11 mouse cellular contexts compared by ENCODE assay signal in the genomic region with DNA sequence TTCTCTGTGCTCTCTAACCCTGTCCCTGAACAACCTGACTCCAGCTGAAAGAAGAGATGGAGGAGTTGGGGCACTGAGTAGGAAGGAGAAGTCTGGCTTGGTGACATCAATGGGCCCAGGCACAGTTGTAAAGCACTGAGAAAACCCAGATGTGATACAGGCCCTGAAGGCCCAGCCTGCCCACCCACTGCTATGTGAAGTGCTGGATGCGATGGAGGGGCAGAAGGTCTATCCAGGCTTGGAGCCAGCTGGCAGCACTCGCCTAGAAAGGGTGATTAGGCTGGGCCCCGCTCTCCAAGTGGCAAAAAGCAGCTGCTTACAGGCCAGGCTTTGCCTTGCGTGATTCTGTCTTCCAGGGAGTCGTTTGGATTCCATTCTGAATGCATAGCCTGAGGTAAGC. TPM values are rescaled to one million over a fixed set of nuclear protein-coding genes. Genes with fewer than 3 reads are reported as not detected.
DNase-seq lines count a peak whose midpoint lies in the region; ATAC-seq and TF ChIP-seq lines count a peak whose summit lies in the region.
"Had no signal": no experiment of that assay in that cellular context is flagged by ENCODE, and none has a peak within 500 bp of the region (broad histone marks: within the 10 kb centered on the region; RNA-seq: fewer than 3 reads in every experiment).

No protein-coding gene starts in this region.

- DNase-seq in heart, postnatal 10 days: peak; percentile 35 to 39
- DNase-seq in heart, adult 11 months: no peak
- peak; percentile 39 for DNase-seq in limb, embryonic 14.5 days (ENCODE audit: low spot score)
- no peak for DNase-seq in limb, embryonic 10.5 days (ENCODE audit: low spot score)
- DNase-seq in urinary bladder, postnatal 14 days (ENCODE audit: low spot score): peak; percentile 15
- no peak for DNase-seq in urinary bladder, postnatal 36 days (ENCODE audit: low spot score in 2 of 2)
- DNase-seq in urinary bladder, adult 18-20 months (ENCODE audit: low spot score in 2 of 2): no peak
- DNase-seq: embryo, embryonic 11 days; kidney, postnatal 36 days; thymus, adult 2 months had no signal

- no peak overlapping the region for H3K9ac ChIP-seq in limb, embryonic 14.5 days (ENCODE audit: low read depth, low read length, severe bottlenecking)

- no peak for TF ChIP-seq POLR2A in limb, embryonic 14.5 days (IDR thresholded peaks at IDR 0.05; ENCODE audit: borderline replicate concordance, extremely low read depth, insufficient read depth, insufficient read length)

- intact Hi-C loops in heart, postnatal 10 days (cut with DNase I): no loop called here

- no peak overlapping the region for H3K4me3 ChIP-seq in limb, embryonic 14.5 days (replicated peaks; ENCODE audit: low read length)
- H3K4me3 ChIP-seq in limb, embryonic 10.5 days: no peak overlapping the region
- H3K4me3 ChIP-seq: heart, embryonic 10.5 days had no signal

- H3K27me3 ChIP-seq in limb, embryonic 14.5 days (ENCODE audit: control insufficient read depth, insufficient read depth, low read length): no peaks in the 10 kb centered on the region
- H3K27me3 ChIP-seq in limb, embryonic 10.5 days (ENCODE audit: low read depth, poor library complexity, severe bottlenecking): no peaks in the 10 kb centered on the region

- peak; percentile 41; the same call in 1 of the 2 replicates for ATAC-seq in limb, embryonic 14.5 days (ENCODE audit: low FRiP score, low read depth)

- H3K4me1 ChIP-seq in limb, embryonic 14.5 days (ENCODE audit: control insufficient read depth, insufficient read depth, low read length): peaks cover 7% of the 10 kb centered on the region
- no peaks in the 10 kb centered on the region for H3K4me1 ChIP-seq in limb, embryonic 10.5 days
- H3K4me1 ChIP-seq: heart, embryonic 10.5 days had no signal

- no peak overlapping the region for H3K4me2 ChIP-seq in limb, embryonic 14.5 days (replicated peaks; ENCODE audit: low read depth, low read length, severe bottlenecking)

- no peaks in the 10 kb centered on the region for H3K9me3 ChIP-seq in limb, embryonic 14.5 days (ENCODE audit: control insufficient read depth, low read length)
- H3K9me3 ChIP-seq in limb, embryonic 10.5 days (replicated peaks): no peaks in the 10 kb centered on the region
- H3K9me3 ChIP-seq: heart, embryonic 10.5 days had no signal

- WGBS in limb, embryonic 14.5 days: 44% methylated on average over 5 of the region's 5 CpGs
- 85% methylated on average over 5 of the region's 5 CpGs for WGBS in limb, embryonic 10.5 days

- no peak overlapping the region for H3K27ac ChIP-seq in limb, embryonic 14.5 days (replicated peaks; ENCODE audit: low read depth, low read length)
- no peak overlapping the region for H3K27ac ChIP-seq in limb, embryonic 10.5 days
- H3K27ac ChIP-seq: heart, embryonic 10.5 days had no signal

- H3K36me3 ChIP-seq in limb, embryonic 14.5 days (ENCODE audit: control insufficient read depth, insufficient read depth, low read length): no peaks in the 10 kb centered on the region
- no peaks in the 10 kb centered on the region for H3K36me3 ChIP-seq in limb, embryonic 10.5 days
- H3K36me3 ChIP-seq: heart, embryonic 10.5 days had no signal

RNA-seq across cellular contexts. Expression of gene Rasd2, which starts 44.4 kb away (rescaled TPM):
- 1 to 10 TPM; 2.4 to 3.5 TPM for total RNA-seq in heart, postnatal 10 days (2021)
- polyA plus RNA-seq in limb, embryonic 14.5 days (2012; rRNA removed): 0.29 and 0.40 TPM in 2 replicates
- 0.07 and 0.08 TPM in 2 replicates for polyA plus RNA-seq in limb, embryonic 14.5 days (2014; fragmentation: Nextera tagmentation; extraction: Ambion mirVana)
- 0.05 and 0.35 TPM in 2 replicates for polyA plus RNA-seq in limb, embryonic 10.5 days (2016; fragmentation: Nextera tagmentation; extraction: Ambion mirVana)

RNA-seq across cellular contexts. Expression of gene Mcm5, which starts 60.0 kb away (rescaled TPM):
- total RNA-seq in heart, postnatal 10 days (2021): 10 to 100 TPM; 23.1 to 31.7 TPM
- 157 and 159 TPM in 2 replicates for polyA plus RNA-seq in limb, embryonic 14.5 days (2012; rRNA removed)
- polyA plus RNA-seq in limb, embryonic 14.5 days (2014; fragmentation: Nextera tagmentation; extraction: Ambion mirVana): 125 and 127 TPM in 2 replicates
- polyA plus RNA-seq in limb, embryonic 10.5 days (2016; fragmentation: Nextera tagmentation; extraction: Ambion mirVana): 364 and 378 TPM in 2 replicates

Comparison
In these comparisons a context has a peak if more than half of its experiments do, and no peak if none do; other contexts are left out.
1. DNase-seq: peak in heart, postnatal 10 days (2 of 2), limb, embryonic 14.5 days (single experiment) and urinary bladder, postnatal 14 days (single experiment); none in heart, adult 11 months (single experiment), limb, embryonic 10.5 days (single experiment), urinary bladder, postnatal 36 days (0 of 2) and urinary bladder, adult 18-20 months (0 of 2).